Mouse (Mus musculus) lung, postnatal 0 days (tissue): ENCODE measurements around the gene Brd4. TPM values are rescaled to one million over a fixed set of nuclear protein-coding genes. Genes with fewer than 3 reads are reported as not detected.

Experiments
- ATAC-seq: fragments of 200-750 bp; cut with Nextera tagmentation; 2 replicates; pipeline ENCODE4 v1.8.0; 2017; ENCODE audit warnings: moderate library complexity
- DNase-seq: peaks from one replicate; pipeline ENCODE4 v3.0.0-alpha.2; 2016; ENCODE audit warnings: low spot score
- H3K27ac ChIP-seq: fragments of 300-500 bp; sonication (generic); 2 replicates; pipeline ENCODE4 v1.5.1; 2014; ENCODE audit warnings: antibody characterized with exemption, mild to moderate bottlenecking, low read length, mixed read lengths
- H3K27me3 ChIP-seq: fragments of 300-500 bp; sonication (generic); replicated peaks from 2 replicates; pipeline ENCODE4 v1.6.1; 2014; ENCODE audit warnings: low read length, mixed read lengths; ENCODE audit not compliant: insufficient read depth
- H3K36me3 ChIP-seq: fragments of 300-500 bp; sonication (generic); 2 replicates; pipeline ENCODE4 v1.6.1; 2014; ENCODE audit warnings: low read length, mixed read lengths; ENCODE audit not compliant: insufficient read depth
- H3K4me1 ChIP-seq: fragments of 300-500 bp; sonication (generic); 2 replicates; pipeline ENCODE4 v1.6.1; 2014; ENCODE audit warnings: antibody characterized with exemption, low read depth, low read length, mixed read lengths; ENCODE audit not compliant: insufficient read depth
- H3K4me2 ChIP-seq: fragments of 300-500 bp; sonication (generic); replicated peaks from 2 replicates; pipeline ENCODE4 v1.6.1; 2014; ENCODE audit warnings: low read depth, mild to moderate bottlenecking, low read length, moderate library complexity, mixed read lengths
- H3K4me3 ChIP-seq: fragments of 300-500 bp; sonication (generic); 2 replicates; pipeline ENCODE4 v1.5.1; 2014; ENCODE audit warnings: low read depth, low read length
- H3K9ac ChIP-seq: fragments of 300-500 bp; sonication (generic); replicated peaks from 2 replicates; pipeline ENCODE4 v1.6.1; 2014; ENCODE audit warnings: low read depth, mild to moderate bottlenecking
- H3K9me3 ChIP-seq: fragments of 300-500 bp; sonication (generic); 2 replicates; pipeline ENCODE4 v1.6.1; 2016; ENCODE audit warnings: low read length, mixed read lengths
- CTCF ChIP-seq: IDR thresholded peaks from 2 replicates; pipeline ENCODE4 v1.5.1; 2016; ENCODE audit warnings: antibody characterized with exemption, mild to moderate bottlenecking
- EP300 ChIP-seq: IDR thresholded peaks from 2 replicates; pipeline ENCODE4 v1.6.1; 2016; ENCODE audit warnings: antibody characterized with exemption, mild to moderate bottlenecking, control low read depth
- WGBS: fragments of 180-500 bp; shearing (Covaris S2); extraction: QIAGEN DNeasy Blood & Tissue Kit; methylation state at CpG from one replicate; pipeline ENCODE4 v1.1.7; 2014; 5-methylcytosine and 5-hydroxymethylcytosine counted together
- polyA plus RNA-seq: library from polyadenylated mRNA; unstranded; fragments of >200 nt; fragmentation: Nextera tagmentation; extraction: Ambion mirVana; gene quantifications from 2 replicates; pipeline ENCODE4 v1.2.1, GENCODE M21; 2015

Gene Brd4
- polyA plus RNA-seq, 1 experiment from 2014 or later = 33.3 TPM

GRCm38 (mm10) chr17:32183017-32183416 is 101.5 kb downstream of the Brd4 start:
- Histone ChIP-seq H3K36me3 (no peaks in the 10 kb centered on the region), H3K9ac (no peak overlapping the region), H3K4me3 (no peak overlapping the region), H3K27me3 (no peaks in the 10 kb centered on the region), H3K27ac (no peak overlapping the region), H3K4me2 (no peak overlapping the region), H3K4me1 (no peaks in the 10 kb centered on the region), H3K9me3 (no peaks in the 10 kb centered on the region)
- no peak for DNase-seq
- TF ChIP-seq EP300 (no peak), CTCF (no peak)
- WGBS = 40% methylated on average over 8 of the region's 8 CpGs
- ATAC-seq = no peak

GRCm38 (mm10) chr17:32179621-32180491 is 104.7 kb downstream of the Brd4 start:
- no peak overlapping the region for H3K27ac ChIP-seq
- no peak for DNase-seq

GRCm38 (mm10) chr17:32176919-32177318 is 107.6 kb downstream of the Brd4 start:
- ATAC-seq (no peak), DNase-seq (no peak)
- H3K27ac ChIP-seq = no peak overlapping the region
- H3K4me3 ChIP-seq = no peak overlapping the region
- TF ChIP-seq EP300 (no peak), CTCF (no peak)
- H3K4me1 ChIP-seq = no peaks in the 10 kb centered on the region
- H3K9ac ChIP-seq = no peak overlapping the region
- no peaks in the 10 kb centered on the region for H3K27me3 ChIP-seq
- 79% methylated on average over 4 of the region's 4 CpGs for WGBS
- H3K4me2 ChIP-seq = no peak overlapping the region
- no peaks in the 10 kb centered on the region for H3K36me3 ChIP-seq
- no peaks in the 10 kb centered on the region for H3K9me3 ChIP-seq

More at GRCm38 (mm10) chr17:32179621-32180491, 104.7 kb downstream of the Brd4 start:
- Histone ChIP-seq H3K4me1 (no peaks in the 10 kb centered on the region), H3K4me2 (no peak overlapping the region), H3K9me3 (no peaks in the 10 kb centered on the region), H3K27me3 (no peaks in the 10 kb centered on the region), H3K9ac (no peak overlapping the region), H3K36me3 (no peaks in the 10 kb centered on the region), H3K4me3 (no peak overlapping the region)
- TF ChIP-seq CTCF (no peak), EP300 (no peak)
- WGBS = 33% methylated on average over 11 of the region's 11 CpGs
- ATAC-seq = peak; percentile 32; the same call in 1 of the 2 replicates

- Histone ChIP-seq H3K4me3 (no peak overlapping the region), H3K9ac (no peak overlapping the region), H3K4me2 (no peak overlapping the region), H3K9me3 (no peaks in the 10 kb centered on the region), H3K36me3 (no peaks in the 10 kb centered on the region), H3K27me3 (no peaks in the 10 kb centered on the region), H3K27ac (no peak overlapping the region), H3K4me1 (no peaks in the 10 kb centered on the region)
- DNase-seq = peak; percentile 36
- WGBS = 49% methylated on average over 7 of the region's 7 CpGs
- TF ChIP-seq EP300 = peak; percentile 28; the same call in 1 of the 2 replicates
- TF ChIP-seq CTCF = no peak
- ATAC-seq = peak; percentile 83
Measured at GRCm38 (mm10) chr17:32173166-32173565, 111.4 kb downstream of the Brd4 start.

- no peak overlapping the region for H3K4me3 ChIP-seq
- no peaks in the 10 kb centered on the region for H3K4me1 ChIP-seq
- no peak overlapping the region for H3K4me2 ChIP-seq
- ATAC-seq = peak; percentile 42; the same call in 1 of the 2 replicates
- no peak overlapping the region for H3K9ac ChIP-seq
- WGBS = 68% methylated on average over 2 of the region's 2 CpGs
- no peaks in the 10 kb centered on the region for H3K36me3 ChIP-seq
- H3K9me3 ChIP-seq = no peaks in the 10 kb centered on the region
- DNase-seq = no peak
- TF ChIP-seq EP300 = no peak
- TF ChIP-seq CTCF = no peak
- no peaks in the 10 kb centered on the region for H3K27me3 ChIP-seq
- no peak overlapping the region for H3K27ac ChIP-seq
Measured at GRCm38 (mm10) chr17:32172485-32172884, 112.0 kb downstream of the Brd4 start.

- Histone ChIP-seq H3K4me1 (no peaks in the 10 kb centered on the region; the same call in 1 of the 2 replicates), H3K27ac (no peak overlapping the region), H3K4me2 (no peak overlapping the region), H3K9ac (no peak overlapping the region), H3K4me3 (no peak overlapping the region), H3K27me3 (no peaks in the 10 kb centered on the region; the same call in 1 of the 2 replicates), H3K36me3 (no peaks in the 10 kb centered on the region), H3K9me3 (no peaks in the 10 kb centered on the region)
- DNase-seq (peak; percentile 27), ATAC-seq (no peak)
- TF ChIP-seq EP300 (no peak), CTCF (no peak)
- 51% methylated on average over 4 of the region's 4 CpGs for WGBS
Measured at GRCm38 (mm10) chr17:32169518-32170225, 114.8 kb downstream of the Brd4 start.
